Comparison of ENCODE assay signal across 11 mouse cellular contexts in genomic region chr12:54825202-54825601, GRCm38 (mm10). TPM values are rescaled to one million over a fixed set of nuclear protein-coding genes. Genes with fewer than 3 reads are reported as not detected.
A peak's percentile ranks its signal among the peaks of the same experiment; 100 is the strongest.
DNase-seq lines count a peak whose midpoint lies in the region; ATAC-seq and TF ChIP-seq lines count a peak whose summit lies in the region.
"Had no signal": no experiment of that assay in that cellular context is flagged by ENCODE, and none has a peak within 500 bp of the region (broad histone marks: within the 10 kb centered on the region; RNA-seq: fewer than 3 reads in every experiment).

No protein-coding gene starts in this region.

- no peaks in the 10 kb centered on the region for H3K36me3 ChIP-seq in heart, adult 2 months (ENCODE audit: control insufficient read depth, insufficient read depth, low read length)
- no peaks in the 10 kb centered on the region for H3K36me3 ChIP-seq in thymus, adult 2 months (ENCODE audit: control insufficient read depth, insufficient read depth, low read length)
- no peaks in the 10 kb centered on the region for H3K36me3 ChIP-seq in midbrain, embryonic 15.5 days (replicated peaks)

- peak; percentile 26 for TF ChIP-seq CTCF in heart, adult 2 months (IDR thresholded peaks at IDR 0.05)
- peak; percentile 19; the same call in 1 of the 2 replicates for TF ChIP-seq CTCF in thymus, adult 2 months (IDR thresholded peaks at IDR 0.05; ENCODE audit: borderline replicate concordance, control insufficient read depth, extremely low read depth, insufficient read depth, low read length, poor library complexity)

- TF ChIP-seq EP300 in heart, adult 2 months (IDR thresholded peaks at IDR 0.05; ENCODE audit: insufficient read depth, low read depth, low read length): no peak

- no peak overlapping the region for H3K4me2 ChIP-seq in midbrain, embryonic 15.5 days

- no peak for DNase-seq in heart, adult 2 months
- no peak for DNase-seq in heart, postnatal 10 days
- peak; percentile 16 for DNase-seq in thymus, adult 2 months
- DNase-seq in thymus, postnatal 4 days: no peak
- peak; percentile 19 for DNase-seq in c-Kit-positive CD71-positive TER-119-negative erythroid progenitor cells, embryonic 14.5 days (ENCODE audit: low read depth)
- peak; percentile 13 for DNase-seq in thymus, postnatal 25 days
- DNase-seq in right cerebral cortex, postnatal 14 days: no peak
- DNase-seq: gastrocnemius, postnatal 36 days; right cerebral cortex, adult 18-20 months had no signal

- no peaks in the 10 kb centered on the region for H3K4me1 ChIP-seq in heart, adult 2 months (ENCODE audit: control insufficient read depth, insufficient read depth, low read length)
- H3K4me1 ChIP-seq in thymus, adult 2 months (replicated peaks; ENCODE audit: control insufficient read depth, insufficient read depth, low read length): peaks cover 6% of the 10 kb centered on the region
- peaks cover 3% of the 10 kb centered on the region; the same call in 1 of the 2 replicates for H3K4me1 ChIP-seq in midbrain, embryonic 15.5 days

- no peak for TF ChIP-seq POLR2A in heart, adult 2 months (IDR thresholded peaks at IDR 0.05; ENCODE audit: insufficient read depth, low read depth, low read length)
- TF ChIP-seq POLR2A in thymus, adult 2 months (IDR thresholded peaks at IDR 0.05; ENCODE audit: control insufficient read depth, extremely low read depth, insufficient read depth, low read length, poor library complexity): no peak

- H3K79me2 ChIP-seq in heart, adult 2 months (replicated peaks; ENCODE audit: control insufficient read depth, insufficient read depth, low read length): no peaks in the 10 kb centered on the region

- no peak overlapping the region for H3K27ac ChIP-seq in heart, adult 2 months
- no peak overlapping the region for H3K27ac ChIP-seq in thymus, adult 2 months (ENCODE audit: control insufficient read depth, insufficient read depth, low read length)
- no peak overlapping the region for H3K27ac ChIP-seq in midbrain, embryonic 15.5 days

- no peaks in the 10 kb centered on the region for H3K9me3 ChIP-seq in midbrain, embryonic 15.5 days

- no peak overlapping the region for H3K9ac ChIP-seq in heart, adult 2 months (ENCODE audit: low read depth, low read length)
- no peak overlapping the region for H3K9ac ChIP-seq in midbrain, embryonic 15.5 days

- no peak for ATAC-seq in midbrain, embryonic 15.5 days (replicated peaks)

- H3K4me3 ChIP-seq in heart, adult 2 months: no peak overlapping the region
- no peak overlapping the region for H3K4me3 ChIP-seq in thymus, adult 2 months (ENCODE audit: control insufficient read depth, insufficient read depth, low read length)
- H3K4me3 ChIP-seq in midbrain, embryonic 15.5 days: no peak overlapping the region
- H3K4me3 ChIP-seq: erythroblast, embryonic 14.5 days had no signal

- intact Hi-C loops in heart, adult 2 months (cut with DNase I): no loop called here
- intact Hi-C loops in heart, postnatal 10 days (cut with DNase I): no loop called here

- 97% methylated on average over 3 of the region's 3 CpGs for WGBS in heart, adult 2 months
- WGBS in thymus, adult 2 months: 98% methylated on average over 3 of the region's 3 CpGs
- 93% methylated on average over 3 of the region's 3 CpGs for WGBS in midbrain, embryonic 15.5 days

- H3K27me3 ChIP-seq in heart, adult 2 months (ENCODE audit: control insufficient read depth, insufficient read depth, low read length): no peaks in the 10 kb centered on the region
- H3K27me3 ChIP-seq in thymus, adult 2 months (ENCODE audit: control insufficient read depth, insufficient read depth, low read length): no peaks in the 10 kb centered on the region
- H3K27me3 ChIP-seq in midbrain, embryonic 15.5 days (replicated peaks): no peaks in the 10 kb centered on the region

RNA-seq across cellular contexts. Expression of gene Snx6, which starts 29.7 kb away (rescaled TPM):
- total RNA-seq in heart, adult 2 months (2021): 10 to 100 TPM; 26.4 to 27.8 TPM
- polyA plus RNA-seq in heart, adult 2 months (2012; rRNA removed): 12.3 and 15.8 TPM in 2 replicates
- total RNA-seq in heart, postnatal 10 days (2021): 10 to 100 TPM; 49.7 to 52.9 TPM
- 25.2 and 27.3 TPM in 2 replicates for polyA plus RNA-seq in thymus, adult 2 months (2012; rRNA removed)
- 132 and 139 TPM in 2 replicates for polyA plus RNA-seq in midbrain, embryonic 15.5 days (2015; fragmentation: Nextera tagmentation; extraction: Ambion mirVana)

RNA-seq across cellular contexts. Expression of gene Cfl2, which starts 37.5 kb away (rescaled TPM):
- 100 to 1,000 TPM; 333 to 392 TPM for total RNA-seq in heart, adult 2 months (2021)
- 156 and 340 TPM in 2 replicates for polyA plus RNA-seq in heart, adult 2 months (2012; rRNA removed)
- total RNA-seq in heart, postnatal 10 days (2021): 100 to 1,000 TPM; 412 to 465 TPM
- polyA plus RNA-seq in thymus, adult 2 months (2012; rRNA removed): 9.4 and 11.5 TPM in 2 replicates
- 271 and 276 TPM in 2 replicates for polyA plus RNA-seq in midbrain, embryonic 15.5 days (2015; fragmentation: Nextera tagmentation; extraction: Ambion mirVana)

Comparison
In these comparisons a context has a peak if more than half of its experiments do, and no peak if none do; other contexts are left out.
1. DNase-seq: peak in thymus, adult 2 months (single experiment), c-Kit-positive CD71-positive TER-119-negative erythroid progenitor cells, embryonic 14.5 days (single experiment) and thymus, postnatal 25 days (single experiment); none in heart, adult 2 months (0 of 2), heart, postnatal 10 days (0 of 2), thymus, postnatal 4 days (single experiment) and right cerebral cortex, postnatal 14 days (single experiment).
2. RNA of gene Cfl2, which starts 37.5 kb away (polyA plus RNA-seq): 271 to 276 TPM in midbrain, embryonic 15.5 days and 156 to 340 TPM in heart, adult 2 months; 9.4 to 11.5 TPM in thymus, adult 2 months; every median in the first group is over 10 times any median in the second.